Mouse (Mus musculus) neural tube, embryonic 14.5 days (tissue): ENCODE data around the gene Rrp7a. TPM values are rescaled to one million over a fixed set of nuclear protein-coding genes. Genes with fewer than 3 reads are reported as not detected.

Experiments used
- ATAC-seq: fragments of 200-750 bp; cut with Nextera tagmentation; 2 replicates; pipeline ENCODE4 v1.8.0; 2017; ENCODE audit warnings: low read depth, mild to moderate bottlenecking, moderate TSS enrichment, moderate library complexity
- H3K27ac ChIP-seq: fragments of 300-500 bp; sonication (generic); 2 replicates; pipeline ENCODE4 v1.5.1; 2014; ENCODE audit warnings: low read depth, mild to moderate bottlenecking, control low read depth, low read length, moderate library complexity, mixed read lengths
- H3K27me3 ChIP-seq: fragments of 300-500 bp; sonication (generic); 2 replicates; pipeline ENCODE4 v1.6.1; 2014; ENCODE audit warnings: low read length; ENCODE audit not compliant: control insufficient read depth, insufficient read depth
- H3K36me3 ChIP-seq: fragments of 300-500 bp; sonication (generic); 2 replicates; pipeline ENCODE4 v1.6.1; 2014; ENCODE audit warnings: low read length, mixed read lengths; ENCODE audit not compliant: control insufficient read depth, insufficient read depth
- H3K4me1 ChIP-seq: fragments of 300-500 bp; sonication (generic); 2 replicates; pipeline ENCODE4 v1.6.1; 2014; ENCODE audit warnings: low read length; ENCODE audit not compliant: control insufficient read depth, insufficient read depth
- H3K4me2 ChIP-seq: fragments of 300-500 bp; sonication (generic); 2 replicates; pipeline ENCODE4 v1.6.1; 2014; ENCODE audit warnings: mild to moderate bottlenecking, low read depth, low read length, control low read depth
- H3K4me3 ChIP-seq: fragments of 300-500 bp; sonication (generic); 2 replicates; pipeline ENCODE4 v1.5.1; 2014; ENCODE audit warnings: low read depth, low read length, control low read depth, mixed read lengths
- H3K9ac ChIP-seq: fragments of 300-500 bp; sonication (generic); replicated peaks from 2 replicates; pipeline ENCODE4 v1.6.1; 2014; ENCODE audit warnings: low read depth, mild to moderate bottlenecking, control low read depth, low read length, mixed read lengths
- H3K9me3 ChIP-seq: fragments of 300-500 bp; sonication (generic); 2 replicates; pipeline ENCODE4 v1.6.1; 2016; ENCODE audit warnings: low read length; ENCODE audit not compliant: control insufficient read depth
- WGBS: fragments of 180-500 bp; shearing (Covaris S2); extraction: QIAGEN DNeasy Blood & Tissue Kit; methylation state at CpG from one replicate; pipeline ENCODE4 v1.1.7; 2014; 5-methylcytosine and 5-hydroxymethylcytosine counted together
- polyA plus RNA-seq: library from polyadenylated mRNA; unstranded; fragments of >200 nt; fragmentation: Nextera tagmentation; extraction: Ambion mirVana; gene quantifications from 2 replicates; pipeline ENCODE4 v1.2.1, GENCODE M21; 2014

Rrp7a gene
- polyA plus RNA-seq, 1 experiment from 2014 or later = 52.1 TPM

- 93% methylated on average over 7 of the region's 7 CpGs for WGBS
- no peak for ATAC-seq
- H3K36me3 ChIP-seq = peaks cover 31% of the 10 kb centered on the region
These were observed 36.1 kb upstream of the Rrp7a start for GRCm38 (mm10) chr15:83158587-83159160.

GRCm38 (mm10) chr15:83157667-83158064 is 35.1 kb upstream of the Rrp7a start:
- no peak overlapping the region for H3K4me3 ChIP-seq
- no peaks in the 10 kb centered on the region for H3K9me3 ChIP-seq
- WGBS = 95% methylated on average over 6 of the region's 6 CpGs
- ATAC-seq = no peak
- H3K9ac ChIP-seq = no peak overlapping the region
- no peaks in the 10 kb centered on the region for H3K4me1 ChIP-seq
- peaks cover 29% of the 10 kb centered on the region for H3K36me3 ChIP-seq
- H3K27me3 ChIP-seq = no peaks in the 10 kb centered on the region
- no peak overlapping the region for H3K4me2 ChIP-seq
- no peak overlapping the region for H3K27ac ChIP-seq

More at GRCm38 (mm10) chr15:83158587-83159160, 36.1 kb upstream of the Rrp7a start:
- Histone ChIP-seq H3K4me1 (no peaks in the 10 kb centered on the region), H3K9ac (no peak overlapping the region), H3K4me2 (no peak overlapping the region), H3K4me3 (no peak overlapping the region), H3K27ac (no peak overlapping the region), H3K27me3 (no peaks in the 10 kb centered on the region), H3K9me3 (no peaks in the 10 kb centered on the region)

DNA sequence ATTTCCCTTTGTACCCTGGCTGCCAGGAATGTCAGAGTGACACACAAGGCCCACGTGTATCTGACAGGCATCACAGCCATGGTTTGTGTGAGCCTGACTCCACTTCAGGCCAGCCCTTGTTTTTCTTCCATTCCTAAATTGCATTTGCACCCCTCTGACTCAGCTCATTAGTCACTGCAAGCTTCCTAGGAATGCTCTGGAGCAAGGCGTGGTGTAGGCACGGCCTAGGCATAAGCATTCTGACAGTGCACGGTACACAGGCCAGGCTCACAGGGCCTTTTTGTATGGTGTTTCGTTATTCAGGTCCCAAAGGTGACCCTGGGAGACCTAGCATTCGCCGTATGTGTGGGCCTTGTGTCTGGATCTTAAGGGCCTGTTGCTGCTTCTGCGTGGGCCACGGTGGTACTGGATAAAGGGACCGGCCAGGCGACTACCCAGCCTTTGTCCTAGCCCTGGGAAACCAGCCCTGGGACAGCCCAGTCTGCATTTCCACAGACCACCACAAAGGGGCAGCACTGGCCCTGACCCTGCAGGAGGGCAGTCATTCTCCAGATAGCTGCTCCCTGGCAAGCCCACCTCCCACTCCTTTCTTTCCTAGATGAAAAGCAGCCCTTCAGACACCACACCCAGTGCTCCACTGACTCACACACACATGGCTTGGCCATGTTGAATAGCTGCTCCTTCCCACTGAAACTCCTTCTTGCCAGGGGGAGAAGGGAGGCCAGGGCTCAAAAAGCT is 34.5 kb upstream of the Rrp7a start:
- no peaks in the 10 kb centered on the region for H3K9me3 ChIP-seq
- no peak overlapping the region for H3K4me2 ChIP-seq
- no peak overlapping the region for H3K4me3 ChIP-seq
- H3K27me3 ChIP-seq = no peaks in the 10 kb centered on the region
- peaks cover 26% of the 10 kb centered on the region for H3K36me3 ChIP-seq
- no peaks in the 10 kb centered on the region for H3K4me1 ChIP-seq
- no peak overlapping the region for H3K9ac ChIP-seq
- 75% methylated on average over 11 of the region's 11 CpGs for WGBS
- no peak for ATAC-seq
- no peak overlapping the region for H3K27ac ChIP-seq

GRCm38 (mm10) chr15:83155672-83156419 is 33.2 kb upstream of the Rrp7a start:
- no peak overlapping the region for H3K4me2 ChIP-seq
- 78% methylated on average over 6 of the region's 6 CpGs for WGBS
- no peaks in the 10 kb centered on the region for H3K4me1 ChIP-seq
- no peaks in the 10 kb centered on the region for H3K9me3 ChIP-seq
- no peaks in the 10 kb centered on the region for H3K27me3 ChIP-seq
- no peak overlapping the region for H3K9ac ChIP-seq
- H3K36me3 ChIP-seq = peaks cover 21% of the 10 kb centered on the region
- no peak overlapping the region for H3K4me3 ChIP-seq
- no peak for ATAC-seq
- no peak overlapping the region for H3K27ac ChIP-seq

DNA sequence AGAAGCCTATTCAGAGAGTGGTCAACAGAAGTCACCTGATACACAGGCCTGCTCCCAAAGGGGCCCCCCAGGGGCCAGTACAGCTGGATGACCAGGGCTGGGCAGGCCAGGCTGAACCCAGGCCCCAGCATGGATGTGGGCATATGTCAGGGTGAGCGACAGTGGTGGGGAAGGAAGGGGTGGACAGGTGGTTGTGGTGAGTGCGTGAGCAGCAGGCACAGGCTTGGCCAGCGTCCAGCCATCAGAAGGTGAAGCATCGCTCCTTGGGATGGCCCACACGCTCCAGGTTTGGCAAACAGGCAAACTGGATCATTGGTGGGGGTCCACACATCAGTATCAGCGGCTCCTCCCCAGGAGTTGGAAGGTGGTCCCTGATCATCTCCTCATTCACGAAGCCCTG is 31.7 kb upstream of the Rrp7a start:
- no peak for ATAC-seq
- H3K4me3 ChIP-seq = no peak overlapping the region
- no peaks in the 10 kb centered on the region for H3K9me3 ChIP-seq
- H3K36me3 ChIP-seq = 0 out of 2 replicates have a peak, but pooled peaks cover 7% of the 10 kb centered on the region
- H3K27ac ChIP-seq = no peak overlapping the region
- H3K9ac ChIP-seq = no peak overlapping the region
- no peaks in the 10 kb centered on the region for H3K27me3 ChIP-seq
- 95% methylated on average over 7 of the region's 7 CpGs for WGBS
- no peak overlapping the region for H3K4me2 ChIP-seq
- no peaks in the 10 kb centered on the region for H3K4me1 ChIP-seq

- no peak overlapping the region for H3K9ac ChIP-seq
- peaks cover 10% of the 10 kb centered on the region; the same call in 1 of the 2 replicates for H3K4me1 ChIP-seq
- WGBS = 92% methylated on average over 4 of the region's 4 CpGs
- H3K36me3 ChIP-seq = no peaks in the 10 kb centered on the region
- no peak overlapping the region for H3K27ac ChIP-seq
- H3K4me2 ChIP-seq = no peak overlapping the region
- H3K9me3 ChIP-seq = no peaks in the 10 kb centered on the region
- H3K27me3 ChIP-seq = no peaks in the 10 kb centered on the region
- ATAC-seq = no peak
- no peak overlapping the region for H3K4me3 ChIP-seq
These were observed 28.1 kb upstream of the Rrp7a start for GRCm38 (mm10) chr15:83150694-83151093.

DNA sequence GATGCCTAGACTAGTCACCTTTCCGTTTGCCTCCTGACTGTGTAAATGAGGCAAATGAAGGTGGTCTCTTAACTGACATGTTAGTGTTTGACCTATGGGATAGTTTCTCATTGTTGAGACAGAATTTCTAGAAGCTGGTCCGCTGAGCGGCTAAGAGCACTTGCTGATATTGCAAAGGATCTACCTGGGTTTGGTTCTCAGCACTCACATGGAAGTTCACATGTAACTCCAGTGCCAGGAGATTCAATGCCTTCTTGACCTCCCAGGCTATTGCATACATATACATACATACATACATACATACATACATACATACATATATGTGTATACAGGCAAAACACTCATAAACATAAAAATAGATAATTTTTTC is 27.5 kb upstream of the Rrp7a start:
- peaks cover 10% of the 10 kb centered on the region; the same call in 1 of the 2 replicates for H3K4me1 ChIP-seq
- no peaks in the 10 kb centered on the region for H3K36me3 ChIP-seq
- H3K4me2 ChIP-seq = peak overlapping the region; percentile 51
- no peaks in the 10 kb centered on the region for H3K9me3 ChIP-seq
- H3K27me3 ChIP-seq = no peaks in the 10 kb centered on the region
- H3K4me3 ChIP-seq = peak overlapping the region; percentile 73
- ATAC-seq = no peak
- H3K27ac ChIP-seq = peak overlapping the region; percentile 98
- WGBS = 33% methylated on average over 3 of the region's 3 CpGs
- peak overlapping the region; percentile 95 for H3K9ac ChIP-seq

DNA sequence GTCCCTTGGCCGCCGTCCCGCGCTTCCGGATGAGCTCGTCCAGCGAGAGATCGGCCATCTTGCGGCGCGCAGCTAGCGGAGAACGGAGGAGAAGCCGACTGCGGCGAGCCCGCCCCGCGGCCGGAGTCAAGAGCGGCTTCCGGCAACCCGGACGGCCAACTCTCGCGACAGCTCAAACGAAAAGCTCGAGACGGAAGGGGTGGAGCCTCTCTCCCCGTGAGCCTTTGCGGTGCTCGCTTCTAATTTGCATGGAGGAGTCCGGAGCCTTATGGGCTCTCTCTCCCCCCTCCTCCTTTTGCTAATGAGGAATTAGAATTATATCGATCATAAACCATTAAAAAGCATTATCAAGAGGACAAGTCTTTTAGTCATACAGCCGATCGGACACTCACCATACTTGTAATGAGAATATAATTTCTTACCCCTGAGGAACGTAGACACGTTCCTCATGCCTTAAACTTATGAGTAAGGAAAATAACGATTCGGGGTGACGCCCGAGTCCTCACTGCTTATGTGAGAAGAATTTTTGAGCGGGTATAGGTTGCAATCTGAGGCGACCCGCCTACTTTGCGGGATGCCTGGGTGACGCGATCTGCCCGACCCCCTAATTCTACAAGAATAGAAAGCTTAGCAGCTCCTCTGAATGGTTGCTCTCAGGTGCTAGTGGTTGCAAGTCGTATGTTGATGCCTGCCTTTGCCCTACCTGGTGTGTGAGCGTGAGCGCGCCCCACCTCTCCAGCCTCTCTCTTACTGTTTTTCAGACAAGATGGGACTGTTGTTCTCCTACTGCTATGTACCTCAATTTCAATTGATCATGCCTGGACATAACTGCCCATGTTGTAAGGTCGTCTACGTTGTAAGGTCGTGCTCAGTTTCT is 26.8 kb upstream of the Rrp7a start, which contains the start of gene Poldip3:
TSS of gene Poldip3 (minus strand) at position 189 of the 877 bp plus-strand sequence.
- H3K4me2 ChIP-seq = peak within 1 kb of the TSS; percentile 56
- H3K36me3 ChIP-seq = no peaks in the 10 kb centered on the region
- H3K27me3 ChIP-seq = no peaks in the 10 kb centered on the region
- H3K27ac ChIP-seq = peak within 1 kb of the TSS; percentile 98
- peak within 1 kb of the TSS; percentile 73 for H3K4me3 ChIP-seq
- peaks cover 10% of the 10 kb centered on the region; the same call in 1 of the 2 replicates for H3K4me1 ChIP-seq
- H3K9ac ChIP-seq = peak within 1 kb of the TSS; percentile 95
- WGBS = under 1% methylated on average over 56 of the region's 56 CpGs
- no peaks in the 10 kb centered on the region for H3K9me3 ChIP-seq
- ATAC-seq = peak; percentile 93
